Mouse (Mus musculus): Measurements from ENCODE around the gene Lnx1.

- TF ChIP-seq POLR2A (IDR thresholded peaks at IDR 0.05; ENCODE audit: insufficient read depth, low read depth, low read length): no peak
- TF ChIP-seq CTCF (IDR thresholded peaks at IDR 0.05): no peak
- TF ChIP-seq EP300 (IDR thresholded peaks at IDR 0.05; ENCODE audit: insufficient read depth, low read depth, low read length): no peak
Measured at GRCm38 (mm10) chr5:74732613-74733012, 29.9 kb upstream of the Lnx1 start.

All from heart, adult 2 months (tissue).